Mouse (Mus musculus) B cell, adult 67 days (primary cell): ENCODE results near the gene Slc25a44. TPM values are rescaled to one million over a fixed set of nuclear protein-coding genes. Genes with fewer than 3 reads are reported as not detected.

Experiments used
- total RNA-seq, 2 experiments: library from RNA; stranded (reverse); gene quantifications; 4 replicates each; pipeline ENCODE4 v1.2.4; 2023

Slc25a44 gene
- total RNA-seq: 10 to 100 TPM; 15.1 to 18.4 TPM

DNA sequence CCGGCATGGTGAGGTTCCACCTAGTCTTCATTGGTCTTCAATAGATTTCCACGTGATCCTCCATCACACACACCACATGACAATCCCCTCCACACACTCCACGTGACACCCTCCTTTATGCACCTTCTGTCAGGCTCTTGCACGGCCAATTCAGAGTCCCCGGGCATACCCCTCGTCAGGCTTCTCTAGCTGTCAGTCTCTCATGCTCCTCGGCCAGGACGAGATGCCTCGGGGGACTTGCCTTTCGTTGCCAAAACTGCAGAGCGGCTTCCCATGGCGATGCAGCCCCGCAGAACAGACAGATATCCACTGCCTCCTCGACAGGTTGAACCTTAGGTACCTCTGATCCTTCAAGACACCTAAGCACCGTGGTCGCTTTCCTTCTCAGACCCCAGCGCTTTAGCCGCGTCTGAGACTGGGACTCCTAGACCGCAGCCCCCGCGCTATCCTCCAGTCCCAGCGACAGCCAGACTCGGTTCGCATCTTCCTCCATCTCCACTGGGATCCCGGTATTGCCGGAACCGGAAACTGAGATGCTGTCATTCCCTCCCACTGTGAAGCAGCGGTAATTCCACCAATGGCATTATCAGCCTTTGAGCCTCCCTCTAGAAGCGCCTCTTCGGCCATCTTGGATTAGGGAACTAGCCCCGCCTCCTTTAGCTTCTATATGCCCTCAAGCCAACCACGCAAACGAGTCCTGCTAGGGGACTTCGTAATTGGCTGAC lies at the start of gene Slc25a44:
Slc25a44 (minus strand) TSS at position 535 of the 725 bp plus-strand sequence.

DNA sequence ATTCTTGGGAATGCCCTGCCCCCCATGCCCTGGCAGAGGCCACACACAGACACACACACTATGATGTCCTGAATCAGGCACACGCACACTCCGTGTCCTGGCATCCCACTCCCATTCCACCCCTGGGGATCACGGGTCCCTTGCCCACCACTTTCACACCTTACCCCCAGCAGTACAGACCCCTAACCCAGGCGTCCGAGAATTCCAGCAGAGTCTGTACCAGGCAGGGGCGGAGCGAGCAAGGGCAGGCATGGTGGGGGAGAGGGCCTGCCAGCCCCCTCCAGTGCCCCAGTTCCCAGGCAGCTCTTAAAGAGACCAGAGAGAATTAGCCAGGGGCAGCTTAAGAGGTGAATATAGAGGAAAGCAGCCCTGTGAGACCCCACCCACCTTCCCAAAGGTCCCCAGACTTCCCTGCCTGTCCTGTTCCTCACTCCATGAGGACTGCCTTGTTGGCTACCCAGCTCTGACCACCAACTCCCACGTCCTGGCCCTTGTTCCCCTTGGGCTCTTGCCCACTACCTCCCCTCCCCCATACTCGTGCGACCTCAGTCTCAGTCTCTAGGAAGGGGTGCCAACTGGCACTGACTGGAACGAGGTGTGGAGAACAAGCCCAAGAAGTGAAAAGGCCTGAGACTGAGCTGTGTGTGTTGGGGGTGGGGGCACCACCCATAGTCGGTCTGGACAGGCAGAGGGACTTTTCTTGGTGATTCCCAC lies 36.2 kb upstream of the Slc25a44 start, which contains the start of gene Sema4a:
Sema4a (minus strand) TSS at position 200 of the 714 bp plus-strand sequence.

DNA sequence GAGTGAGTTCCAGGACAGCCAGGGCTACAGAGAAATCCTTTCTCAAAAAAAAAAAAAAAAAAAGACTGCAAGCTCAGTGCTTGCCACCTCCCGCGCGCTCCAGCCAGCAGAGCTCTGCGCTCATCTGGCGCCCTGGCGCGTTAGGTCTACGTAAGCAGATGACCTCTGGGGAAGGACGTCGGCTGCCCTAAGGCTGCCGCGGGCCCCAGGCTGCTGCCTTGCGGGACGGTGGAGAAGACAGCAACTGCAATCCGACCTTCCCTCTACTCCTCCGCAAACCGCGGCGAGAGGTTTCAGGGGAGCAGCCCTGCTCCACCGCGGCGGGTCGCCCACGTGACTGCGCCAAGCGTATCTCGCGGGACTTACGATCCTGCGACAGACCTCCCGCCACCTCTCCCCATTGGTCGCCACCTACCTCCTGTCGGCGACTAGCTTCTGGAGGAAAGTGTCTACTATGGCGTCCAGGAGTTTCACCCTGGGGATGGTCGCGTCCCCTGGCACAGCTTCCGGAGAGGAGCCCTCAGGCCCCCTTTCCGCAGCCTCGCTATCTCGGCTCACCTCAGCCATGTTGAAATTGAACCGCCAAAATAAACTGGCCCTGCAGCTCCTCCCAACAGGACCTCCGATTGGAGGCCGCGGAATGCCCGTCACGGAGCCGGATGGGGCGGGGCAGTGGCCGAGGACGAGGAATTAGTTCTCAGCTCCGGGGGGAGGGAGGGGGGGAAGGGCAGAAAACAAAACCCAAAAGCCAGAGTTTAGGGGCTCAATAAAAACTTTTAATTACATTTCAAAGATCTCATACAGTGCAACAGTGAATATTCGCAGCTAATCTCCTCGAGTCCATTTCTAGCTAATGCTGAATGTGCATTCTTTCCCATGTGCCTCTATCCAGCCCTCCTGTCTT lies 14.9 kb downstream of the Slc25a44 start, which contains the start of gene Pmf1:
Pmf1 (minus strand) TSS at position 591 of the 904 bp plus-strand sequence.

DNA sequence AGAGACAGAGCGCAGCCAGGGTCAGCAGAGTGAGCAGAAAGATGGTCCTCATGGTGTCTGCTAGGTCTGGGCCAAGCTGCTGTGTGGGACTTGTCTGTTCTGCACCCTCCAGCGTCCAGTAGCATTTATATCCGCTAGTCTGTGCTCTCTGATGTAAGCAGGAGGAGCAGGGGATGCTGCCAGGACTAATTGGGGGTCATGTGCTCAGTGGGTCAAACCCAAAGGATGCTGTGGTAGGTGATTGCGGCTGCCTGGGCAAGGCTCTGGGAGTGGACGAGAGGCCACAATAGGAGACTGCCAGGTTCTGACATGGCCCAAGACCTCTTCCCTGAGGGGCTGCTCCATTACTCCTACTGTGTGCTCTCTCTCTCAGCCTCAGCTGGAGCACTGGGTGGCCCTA lies 40.6 kb downstream of the Slc25a44 start, which contains the start of gene Bglap:
Bglap (minus strand) TSS at position 101 of the 400 bp plus-strand sequence.

DNA sequence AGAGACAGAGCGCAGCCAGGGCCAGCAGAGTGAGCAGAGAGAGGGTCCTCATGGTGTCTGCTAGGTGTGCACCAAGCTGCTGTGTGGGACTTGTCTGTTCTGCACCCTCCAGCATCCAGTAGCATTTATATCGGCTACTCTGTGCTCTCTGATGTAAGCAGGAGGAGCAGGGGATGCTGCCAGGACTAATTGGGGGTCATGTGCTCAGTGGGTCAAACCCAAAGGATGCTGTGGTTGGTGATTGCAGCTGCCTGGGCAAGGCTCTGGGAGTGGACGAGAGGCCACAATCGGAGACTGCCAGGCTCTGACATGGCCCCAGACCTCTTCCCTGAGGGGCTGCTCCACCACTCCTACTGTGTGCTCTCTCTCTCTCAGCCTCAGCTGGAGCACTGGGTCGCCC lies 46.3 kb downstream of the Slc25a44 start, which contains the start of gene Bglap2:
Bglap2 (minus strand) TSS at position 101 of the 400 bp plus-strand sequence.

DNA sequence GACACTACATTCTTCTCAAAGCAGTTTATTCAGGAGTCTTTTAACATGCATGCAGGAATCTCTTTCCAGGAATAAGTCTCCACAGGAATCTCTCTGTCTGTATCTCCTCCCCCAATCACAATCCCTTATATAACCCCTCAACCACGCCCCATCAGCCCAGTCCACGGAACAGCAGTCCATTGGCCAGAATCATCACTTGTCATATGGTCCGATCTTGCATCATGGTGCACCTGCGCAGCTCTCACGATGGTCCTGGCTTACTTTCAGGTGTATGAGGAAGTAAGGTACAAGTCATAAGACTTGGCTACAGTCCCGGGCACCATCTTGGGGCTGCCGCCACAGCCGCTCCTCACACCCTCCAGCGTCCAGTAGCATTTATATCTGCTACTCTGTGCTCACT lies 52.3 kb downstream of the Slc25a44 start, which contains the start of gene Bglap3:
Bglap3 (minus strand) TSS at position 101 of the 400 bp plus-strand sequence.

DNA sequence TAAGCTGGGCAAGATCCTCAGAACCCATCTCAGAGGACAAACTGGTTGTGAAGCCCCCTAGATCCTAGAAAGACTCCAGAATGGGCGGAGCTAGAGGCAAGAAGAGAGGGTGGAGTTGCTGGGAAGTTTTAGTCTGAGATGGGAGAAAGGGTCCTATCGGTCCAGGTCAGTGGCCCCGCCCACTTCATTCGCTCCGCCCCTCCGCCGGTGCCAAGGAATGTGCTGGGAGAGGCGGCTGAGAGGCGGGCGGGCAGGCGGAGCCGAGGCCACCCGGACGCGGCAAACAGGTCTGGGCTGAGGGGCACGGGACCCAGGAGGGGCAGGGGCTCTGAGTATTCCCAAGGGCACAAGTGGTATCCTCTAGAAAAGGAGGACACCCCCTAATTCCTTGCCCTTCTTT lies 60.6 kb downstream of the Slc25a44 start, which contains the start of gene Paqr6:
Paqr6 (plus strand) TSS at position 248 of the 400 bp plus-strand sequence.

Other genes with a start within 250 kb of the Slc25a44 start
- not detected for gene Rhbg, start 170.4 kb downstream of the Slc25a44 start, total RNA-seq
- under 1 TPM in 1 of 2 experiments, not detected in 1; 0.47 TPM for gene Gm38392, start 137.9 kb downstream of the Slc25a44 start, total RNA-seq
- gene Tsacc, start 128.1 kb downstream of the Slc25a44 start, total RNA-seq: 1 to 10 TPM; 4.0 to 6.8 TPM
- gene Cct3, start 128.0 kb downstream of the Slc25a44 start, total RNA-seq: 100 to 1,000 TPM; 160 to 212 TPM
- gene Glmp, start 100.1 kb downstream of the Slc25a44 start, total RNA-seq: 100 to 1,000 TPM; 123 to 143 TPM
- 1 to 10 TPM in 1 of 2 experiments, under 1 TPM in 1; 0.42 to 1.2 TPM for gene Tmem79, start 89.0 kb downstream of the Slc25a44 start, total RNA-seq
- 100 to 1,000 TPM; 144 TPM for gene Smg5, start 88.9 kb downstream of the Slc25a44 start, total RNA-seq
- 1 to 10 TPM; 3.7 to 4.6 TPM for gene Paqr6, start 60.6 kb downstream of the Slc25a44 start, total RNA-seq
- 1 to 10 TPM in 1 of 2 experiments, not detected in 1; 1.7 TPM for gene Bglap3, start 52.4 kb downstream of the Slc25a44 start, total RNA-seq
- not detected for gene Bglap2, start 46.4 kb downstream of the Slc25a44 start, total RNA-seq
- not detected for gene Bglap, start 40.7 kb downstream of the Slc25a44 start, total RNA-seq
- gene Pmf1, start 14.8 kb downstream of the Slc25a44 start, total RNA-seq: 10 to 100 TPM; 52.3 to 62.4 TPM
- gene Sema4a, start 36.0 kb upstream of the Slc25a44 start, total RNA-seq: 1 to 10 TPM; 1.8 to 3.5 TPM
- 1 to 10 TPM; 2.7 to 8.9 TPM for gene Lmna, start 84.8 kb upstream of the Slc25a44 start, total RNA-seq
- 1 to 10 TPM; 1.1 to 1.4 TPM for gene Mex3a, start 107.3 kb upstream of the Slc25a44 start, total RNA-seq
- 1 to 10 TPM; 1.1 to 2.7 TPM for gene Rab25, start 123.2 kb upstream of the Slc25a44 start, total RNA-seq
- gene Lamtor2, start 127.9 kb upstream of the Slc25a44 start, total RNA-seq: 100 to 1,000 TPM in 1 of 2 experiments, 10 to 100 TPM in 1; 84.6 to 103 TPM
- gene Ubqln4, start 128.6 kb upstream of the Slc25a44 start, total RNA-seq: 10 to 100 TPM; 48.4 to 50.3 TPM
- gene Ssr2, start 150.7 kb upstream of the Slc25a44 start, total RNA-seq: 10 to 100 TPM; 70.8 to 73.9 TPM
- gene Arhgef2, start 180.8 kb upstream of the Slc25a44 start, total RNA-seq: 100 to 1,000 TPM; 275 to 277 TPM
- gene Rxfp4, start 228.0 kb upstream of the Slc25a44 start, total RNA-seq: not detected